Mouse (Mus musculus): ENCODE data around the gene B3gnt6.

B3gnt6 gene

GRCm38 (mm10) chr7:98147766-98148165 lies 51.5 kb downstream of the B3gnt6 start:
- DNase-seq, result no peak

GRCm38 (mm10) chr7:98146447-98146845 lies 52.8 kb downstream of the B3gnt6 start:
- DNase-seq, result no peak

GRCm38 (mm10) chr7:98145842-98146446 lies 53.3 kb downstream of the B3gnt6 start:
- DNase-seq, result no peak

- DNase-seq, result no peak
These were observed 53.9 kb downstream of the B3gnt6 start, which contains the start of gene Omp for GRCm38 (mm10) chr7:98145402-98145801. Gene Omp (minus strand): TSS chr7:98145502.

GRCm38 (mm10) chr7:98142648-98143047 lies 56.6 kb downstream of the B3gnt6 start:
- no peak for DNase-seq
